In genomic region chr4:140631276-140631849, GRCm38 (mm10) we compare ENCODE assay signal across 9 mouse cellular contexts. TPM values are rescaled to one million over a fixed set of nuclear protein-coding genes. Genes with fewer than 3 reads are reported as not detected.
DNase-seq lines count a peak whose midpoint lies in the region; ATAC-seq and TF ChIP-seq lines count a peak whose summit lies in the region.
"Had no signal": no experiment of that assay in that cellular context is flagged by ENCODE, and none has a peak within 500 bp of the region (broad histone marks: within the 10 kb centered on the region; RNA-seq: fewer than 3 reads in every experiment).

No protein-coding gene starts in this region.

- H3K27me3 ChIP-seq in heart, embryonic 11.5 days (ENCODE audit: control insufficient read depth, insufficient read depth, low read length) = no peaks in the 10 kb centered on the region
- no peaks in the 10 kb centered on the region for H3K27me3 ChIP-seq in testis, adult 2 months (ENCODE audit: control insufficient read depth, insufficient read depth, low read length)
- H3K27me3 ChIP-seq in kidney, embryonic 16.5 days (ENCODE audit: insufficient read depth, low read length) = no peaks in the 10 kb centered on the region
- H3K27me3 ChIP-seq in cerebellum, adult 2 months (ENCODE audit: control insufficient read depth, insufficient read depth, low read length) = no peaks in the 10 kb centered on the region

- intact Hi-C loops in heart, postnatal 14 days (cut with DNase I) = no loop called here

- H3K9me3 ChIP-seq in heart, embryonic 11.5 days (replicated peaks; ENCODE audit: control insufficient read depth, low read length) = no peaks in the 10 kb centered on the region
- H3K9me3 ChIP-seq in kidney, embryonic 16.5 days (ENCODE audit: low read length) = no peaks in the 10 kb centered on the region

- TF ChIP-seq POLR2A in testis, adult 2 months (IDR thresholded peaks at IDR 0.05; ENCODE audit: control insufficient read depth, low read depth, low read length) = no peak
- TF ChIP-seq POLR2A in cerebellum, adult 2 months (IDR thresholded peaks at IDR 0.05; ENCODE audit: borderline replicate concordance, insufficient read depth, low read length) = no peak

- peak overlapping the region; percentile 40 for H3K4me2 ChIP-seq in heart, embryonic 11.5 days
- H3K4me2 ChIP-seq in kidney, embryonic 16.5 days (replicated peaks; ENCODE audit: low read depth, low read length) = peak overlapping the region; percentile 23

- peaks cover 31% of the 10 kb centered on the region for H3K4me1 ChIP-seq in heart, embryonic 11.5 days (ENCODE audit: control insufficient read depth, insufficient read depth, low read length)
- peaks cover 2% of the 10 kb centered on the region; the same call in 1 of the 2 replicates for H3K4me1 ChIP-seq in testis, adult 2 months (ENCODE audit: control insufficient read depth, insufficient read depth, low read length)
- H3K4me1 ChIP-seq in kidney, embryonic 16.5 days (ENCODE audit: insufficient read depth, low read length) = peaks cover 64% of the 10 kb centered on the region
- H3K4me1 ChIP-seq in cerebellum, adult 2 months (ENCODE audit: control insufficient read depth, insufficient read depth, low read length) = peaks cover 77% of the 10 kb centered on the region

- H3K9ac ChIP-seq in heart, embryonic 11.5 days (ENCODE audit: low read depth, low read length) = no peak overlapping the region
- peak overlapping the region; percentile 54 for H3K9ac ChIP-seq in kidney, embryonic 16.5 days (replicated peaks; ENCODE audit: low read length)

- peak overlapping the region; percentile 74 for H3K27ac ChIP-seq in heart, embryonic 11.5 days (ENCODE audit: low read depth, low read length)
- peak overlapping the region; percentile 2; the same call in 1 of the 2 replicates for H3K27ac ChIP-seq in testis, adult 2 months (ENCODE audit: control insufficient read depth, insufficient read depth, low read depth, low read length)
- H3K27ac ChIP-seq in kidney, embryonic 16.5 days (ENCODE audit: low read length) = peak overlapping the region; percentile 88
- no peak overlapping the region for H3K27ac ChIP-seq in cerebellum, adult 2 months (ENCODE audit: insufficient read depth, low read length)

- no peak overlapping the region for H3K4me3 ChIP-seq in heart, embryonic 11.5 days (ENCODE audit: low read depth, low read length)
- H3K4me3 ChIP-seq in testis, adult 2 months (ENCODE audit: control insufficient read depth, low read depth, low read length) = no peak overlapping the region
- no peak overlapping the region for H3K4me3 ChIP-seq in kidney, embryonic 16.5 days (ENCODE audit: low read length)
- no peak overlapping the region for H3K4me3 ChIP-seq in cerebellum, adult 2 months (replicated peaks; ENCODE audit: insufficient read depth, low read depth, low read length)

- TF ChIP-seq CTCF in testis, adult 2 months (IDR thresholded peaks at IDR 0.05; ENCODE audit: control insufficient read depth, insufficient read depth, insufficient replicate concordance, low read depth, low read length) = no peak
- TF ChIP-seq CTCF in cerebellum, adult 2 months (IDR thresholded peaks at IDR 0.05; ENCODE audit: borderline replicate concordance, insufficient read depth, low read depth, low read length) = no peak

- no peak for DNase-seq in heart, postnatal 14 days
- DNase-seq in testis, postnatal 14 days (ENCODE audit: low spot score) = no peak
- no peak for DNase-seq in cerebellum, adult 2 months
- DNase-seq in thymus, postnatal 4 days = no peak
- DNase-seq: cerebellum, adult 11 months had no signal

- no peak; the same call in 1 of the 2 replicates for ATAC-seq in heart, embryonic 11.5 days (replicated peaks; ENCODE audit: insufficient number of reproducible peaks, low FRiP score, low TSS enrichment)
- ATAC-seq in kidney, embryonic 16.5 days (ENCODE audit: low FRiP score, low TSS enrichment) = no peak
- no peak for ATAC-seq in erythroblast, adult 5-6 weeks (replicated peaks; ENCODE audit: low FRiP score, poor library complexity, severe bottlenecking)

- H3K36me3 ChIP-seq in heart, embryonic 11.5 days (ENCODE audit: control insufficient read depth, insufficient read depth, low read length) = no peaks in the 10 kb centered on the region
- H3K36me3 ChIP-seq in testis, adult 2 months (ENCODE audit: control insufficient read depth, insufficient read depth, low read length) = no peaks in the 10 kb centered on the region
- H3K36me3 ChIP-seq in kidney, embryonic 16.5 days (ENCODE audit: insufficient read depth, low read length) = no peaks in the 10 kb centered on the region

- 75% methylated on average over 6 of the region's 6 CpGs for WGBS in heart, embryonic 11.5 days (ENCODE audit: insufficient replicate concordance)
- 65% methylated on average over 6 of the region's 6 CpGs for WGBS in kidney, embryonic 16.5 days
- WGBS in cerebellum, adult 2 months = 54% methylated on average over 6 of the region's 6 CpGs

RNA-seq across cellular contexts. Expression of gene Arhgef10l, which starts 34.4 kb away (rescaled TPM):
- polyA plus RNA-seq in heart, embryonic 11.5 days (2014; fragmentation: Nextera tagmentation; extraction: Ambion mirVana) = 9.7 and 12.9 TPM in 2 replicates
- 10 to 100 TPM; 62.5 TPM for total RNA-seq in heart, postnatal 14 days (2021)
- polyA plus RNA-seq in testis, adult 2 months (2012; rRNA removed) = 5.9 and 7.2 TPM in 2 replicates
- 25.4 and 27.7 TPM in 2 replicates for polyA plus RNA-seq in kidney, embryonic 16.5 days (2015; fragmentation: Nextera tagmentation; extraction: Ambion mirVana)
- total RNA-seq in erythroblast, adult 5-6 weeks (2015; ENCODE audit: low replicate concordance) = 1.5 and 7.3 TPM in 2 replicates
- total RNA-seq in erythroblast, adult 5-6 weeks (2017; ENCODE audit: low replicate concordance) = 2.6 and 4.5 TPM in 2 replicates
- polyA plus RNA-seq in cerebellum, adult 2 months (2012; rRNA removed) = 52.7 and 55.5 TPM in 2 replicates
